Mouse (Mus musculus): ENCODE measurements around the gene Acap3. TPM values are rescaled to one million over a fixed set of nuclear protein-coding genes. Genes with fewer than 3 reads are reported as not detected.

Acap3 gene
- polyA plus RNA-seq, 1 experiment from 2014 or later = 17.7 TPM

GRCm38 (mm10) chr4:155889316-155889715 is 2.3 kb upstream of the Acap3 start:
- no peak for ATAC-seq (ENCODE audit: borderline replicate concordance, extremely low read depth, low FRiP score, low TSS enrichment)
- peaks cover 30% of the 10 kb centered on the region for H3K4me1 ChIP-seq
- H3K9me3 ChIP-seq = no peaks in the 10 kb centered on the region
- H3K36me3 ChIP-seq = peaks cover 49% of the 10 kb centered on the region
- H3K27me3 ChIP-seq = no peaks in the 10 kb centered on the region
- no peak overlapping the region for H3K4me3 ChIP-seq
- 75% methylated on average over 5 of the region's 5 CpGs for WGBS
- H3K27ac ChIP-seq = no peak overlapping the region
- no peak overlapping the region for H3K4me2 ChIP-seq
- H3K9ac ChIP-seq = no peak overlapping the region

- peak overlapping the region; percentile 90 for H3K4me3 ChIP-seq
- ATAC-seq (ENCODE audit: borderline replicate concordance, extremely low read depth, low FRiP score, low TSS enrichment) = no peak
- 1% methylated on average over 34 of the region's 34 CpGs for WGBS
- H3K27me3 ChIP-seq = no peaks in the 10 kb centered on the region
- peaks cover 35% of the 10 kb centered on the region for H3K36me3 ChIP-seq
- H3K9me3 ChIP-seq = no peaks in the 10 kb centered on the region
- peak overlapping the region; percentile 88 for H3K4me2 ChIP-seq
- peaks cover 43% of the 10 kb centered on the region for H3K4me1 ChIP-seq
- no peak overlapping the region for H3K27ac ChIP-seq
- peak overlapping the region; percentile 69 for H3K9ac ChIP-seq
Measured at GRCm38 (mm10) chr4:155891011-155891471, 581 bp upstream of the Acap3 start.

- Histone ChIP-seq H3K27me3 (no peaks in the 10 kb centered on the region), H3K9ac (peak overlapping the region; percentile 92), H3K4me1 (peaks cover 43% of the 10 kb centered on the region), H3K36me3 (peaks cover 28% of the 10 kb centered on the region), H3K27ac (peak overlapping the region; percentile 99), H3K4me2 (peak overlapping the region; percentile 88), H3K9me3 (no peaks in the 10 kb centered on the region), H3K4me3 (peak overlapping the region; percentile 90)
- ATAC-seq (ENCODE audit: borderline replicate concordance, extremely low read depth, low FRiP score, low TSS enrichment) = peak; percentile 92
- WGBS = 0% methylated on average over 37 of the region's 56 CpGs
Measured at GRCm38 (mm10) chr4:155892017-155892416, 395 bp downstream of the Acap3 start.

GRCm38 (mm10) chr4:155892438-155893211 is 1.0 kb downstream of the Acap3 start:
- no peak; the same call in none of the 2 replicates for ATAC-seq (ENCODE audit: borderline replicate concordance, extremely low read depth, low FRiP score, low TSS enrichment)

GRCm38 (mm10) chr4:155893212-155893690 is 1.6 kb downstream of the Acap3 start:
- peaks cover 21% of the 10 kb centered on the region for H3K36me3 ChIP-seq
- WGBS = 74% methylated on average over 7 of the region's 8 CpGs
- no peaks in the 10 kb centered on the region for H3K27me3 ChIP-seq
- H3K4me1 ChIP-seq = peaks cover 43% of the 10 kb centered on the region
- peak overlapping the region; percentile 88 for H3K4me2 ChIP-seq
- H3K9me3 ChIP-seq = no peaks in the 10 kb centered on the region
- no peak overlapping the region for H3K27ac ChIP-seq
- no peak overlapping the region for H3K9ac ChIP-seq
- peak overlapping the region; percentile 90 for H3K4me3 ChIP-seq
- no peak for ATAC-seq (ENCODE audit: borderline replicate concordance, extremely low read depth, low FRiP score, low TSS enrichment)

More at GRCm38 (mm10) chr4:155892438-155893211, 1.0 kb downstream of the Acap3 start:
- H3K9ac ChIP-seq = peak overlapping the region; percentile 92
- peak overlapping the region; percentile 88 for H3K4me2 ChIP-seq
- peaks cover 43% of the 10 kb centered on the region for H3K4me1 ChIP-seq
- no peaks in the 10 kb centered on the region for H3K27me3 ChIP-seq
- H3K9me3 ChIP-seq = no peaks in the 10 kb centered on the region
- H3K36me3 ChIP-seq = peaks cover 24% of the 10 kb centered on the region
- 5% methylated on average over 37 of the region's 37 CpGs for WGBS
- peak overlapping the region; percentile 99 for H3K27ac ChIP-seq
- H3K4me3 ChIP-seq = peak overlapping the region; percentile 90

- Histone ChIP-seq H3K27ac (peak overlapping the region; percentile 21), H3K9ac (no peak overlapping the region)
Measured at GRCm38 (mm10) chr4:155894311-155894881, 2.8 kb downstream of the Acap3 start.

GRCm38 (mm10) chr4:155895216-155895615 is 3.6 kb downstream of the Acap3 start:
- peaks cover 39% of the 10 kb centered on the region for H3K4me1 ChIP-seq
- no peaks in the 10 kb centered on the region for H3K9me3 ChIP-seq
- no peaks in the 10 kb centered on the region for H3K27me3 ChIP-seq
- H3K27ac ChIP-seq = peak overlapping the region; percentile 21; the same call in 1 of the 2 replicates
- H3K4me3 ChIP-seq = 0 out of 2 replicates have a peak overlapping the region, but pooled peaks have one; percentile 2
- WGBS = 34% methylated on average over 6 of the region's 6 CpGs
- peaks cover 27% of the 10 kb centered on the region for H3K36me3 ChIP-seq
- peak overlapping the region; percentile 88 for H3K4me2 ChIP-seq
- no peak for ATAC-seq (ENCODE audit: borderline replicate concordance, extremely low read depth, low FRiP score, low TSS enrichment)
- H3K9ac ChIP-seq = no peak overlapping the region

More at GRCm38 (mm10) chr4:155894311-155894881, 2.8 kb downstream of the Acap3 start:
- no peaks in the 10 kb centered on the region for H3K9me3 ChIP-seq
- peaks cover 21% of the 10 kb centered on the region for H3K36me3 ChIP-seq
- H3K27me3 ChIP-seq = no peaks in the 10 kb centered on the region
- H3K4me2 ChIP-seq = peak overlapping the region; percentile 88
- ATAC-seq (ENCODE audit: borderline replicate concordance, extremely low read depth, low FRiP score, low TSS enrichment) = peak; percentile 15; the same call in 1 of the 2 replicates
- H3K4me3 ChIP-seq = peak overlapping the region; percentile 90; the same call in 1 of the 2 replicates
- H3K4me1 ChIP-seq = peaks cover 43% of the 10 kb centered on the region
- WGBS = 10% methylated on average over 8 of the region's 8 CpGs

GRCm38 (mm10) chr4:155895826-155896225 is 4.2 kb downstream of the Acap3 start:
- Histone ChIP-seq H3K4me1 (peaks cover 35% of the 10 kb centered on the region), H3K27ac (no peak overlapping the region), H3K4me2 (no peak overlapping the region), H3K4me3 (no peak overlapping the region), H3K9ac (no peak overlapping the region), H3K9me3 (no peaks in the 10 kb centered on the region), H3K36me3 (peaks cover 31% of the 10 kb centered on the region), H3K27me3 (no peaks in the 10 kb centered on the region)
- ATAC-seq (ENCODE audit: borderline replicate concordance, extremely low read depth, low FRiP score, low TSS enrichment) = no peak
- 90% methylated on average over 4 of the region's 4 CpGs for WGBS

- Histone ChIP-seq H3K9me3 (no peaks in the 10 kb centered on the region), H3K27me3 (no peaks in the 10 kb centered on the region), H3K36me3 (peaks cover 32% of the 10 kb centered on the region), H3K27ac (no peak overlapping the region), H3K4me1 (peaks cover 37% of the 10 kb centered on the region), H3K4me3 (no peak overlapping the region), H3K4me2 (no peak overlapping the region), H3K9ac (no peak overlapping the region)
- no peak for ATAC-seq (ENCODE audit: borderline replicate concordance, extremely low read depth, low FRiP score, low TSS enrichment)
- 97% methylated on average over 12 of the region's 12 CpGs for WGBS
Measured at GRCm38 (mm10) chr4:155896461-155896860, 4.8 kb downstream of the Acap3 start.

GRCm38 (mm10) chr4:155898318-155898717 is 6.7 kb downstream of the Acap3 start:
- Histone ChIP-seq H3K27me3 (no peaks in the 10 kb centered on the region), H3K4me2 (no peak overlapping the region), H3K9ac (no peak overlapping the region), H3K4me3 (no peak overlapping the region), H3K36me3 (peaks cover 44% of the 10 kb centered on the region), H3K27ac (no peak overlapping the region), H3K9me3 (no peaks in the 10 kb centered on the region), H3K4me1 (peaks cover 29% of the 10 kb centered on the region)
- no peak for ATAC-seq (ENCODE audit: borderline replicate concordance, extremely low read depth, low FRiP score, low TSS enrichment)
- 100% methylated on average over 2 of the region's 2 CpGs for WGBS

GRCm38 (mm10) chr4:155899355-155899754 is 7.7 kb downstream of the Acap3 start:
- no peak overlapping the region for H3K9ac ChIP-seq
- WGBS = 89% methylated on average over 7 of the region's 7 CpGs
- no peak overlapping the region for H3K4me3 ChIP-seq
- no peak overlapping the region for H3K4me2 ChIP-seq
- no peaks in the 10 kb centered on the region for H3K9me3 ChIP-seq
- no peak for ATAC-seq (ENCODE audit: borderline replicate concordance, extremely low read depth, low FRiP score, low TSS enrichment)
- no peaks in the 10 kb centered on the region for H3K27me3 ChIP-seq
- peaks cover 19% of the 10 kb centered on the region for H3K4me1 ChIP-seq
- no peak overlapping the region for H3K27ac ChIP-seq
- peaks cover 52% of the 10 kb centered on the region for H3K36me3 ChIP-seq

- no peak overlapping the region; the same call in 1 of the 2 replicates for H3K27ac ChIP-seq
- ATAC-seq (ENCODE audit: borderline replicate concordance, extremely low read depth, low FRiP score, low TSS enrichment) = peak; percentile 63
- WGBS = 38% methylated on average over 3 of the region's 3 CpGs
- no peak overlapping the region for H3K4me3 ChIP-seq
- no peak overlapping the region for H3K9ac ChIP-seq
- no peaks in the 10 kb centered on the region for H3K9me3 ChIP-seq
- no peak overlapping the region for H3K4me2 ChIP-seq
- 0 out of 2 replicates have a peak, but pooled peaks cover 6% of the 10 kb centered on the region for H3K4me1 ChIP-seq
- peaks cover 62% of the 10 kb centered on the region for H3K36me3 ChIP-seq
- H3K27me3 ChIP-seq = no peaks in the 10 kb centered on the region
Measured at GRCm38 (mm10) chr4:155901205-155901604, 9.6 kb downstream of the Acap3 start.
